Mouse (Mus musculus): ENCODE data around the gene Gadd45a.
"Not testable (repeated sequence)": the region's sequence is repeated elsewhere in the genome, so short reads cannot be mapped to it uniquely, and the experiment has no call there.

DNA sequence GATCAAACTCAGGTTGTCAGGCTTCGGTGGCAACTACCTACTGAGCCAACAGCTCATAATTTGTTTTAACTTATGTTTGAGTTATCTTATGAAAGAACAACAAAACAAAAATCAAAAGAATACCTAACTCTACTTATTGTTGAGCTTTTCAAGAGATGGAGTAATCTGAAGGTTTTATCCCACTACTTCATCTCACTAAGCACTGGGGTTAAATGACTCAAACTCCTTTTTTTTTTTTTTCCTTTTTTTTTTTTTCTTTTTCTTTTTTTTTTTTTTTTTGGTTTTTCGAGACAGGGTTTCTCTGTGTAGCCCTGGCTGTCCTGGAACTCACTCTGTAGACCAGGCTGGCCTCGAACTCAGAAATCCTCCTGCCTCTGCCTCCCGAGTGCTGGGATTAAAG is 4.3 kb downstream of the Gadd45a start:
- not testable (repeated sequence) for TF ChIP-seq FLI1 (IDR thresholded peaks at IDR 0.05; ENCODE audit: low read length); GATA1 (IDR thresholded peaks at IDR 0.05; ENCODE audit: borderline replicate concordance, low read length)
